Mouse (Mus musculus) cerebellum, postnatal 36 days (tissue): ENCODE results near the gene Samd4.
A peak's percentile ranks its signal among the peaks of the same experiment; 100 is the strongest.

Source experiments
- DNase-seq, 2 experiments: peaks; one replicate each; pipeline ENCODE4 v3.0.0; 2021 to 2022; ENCODE audit warnings: mixed read lengths in 2 of 2

Samd4 gene

DNA sequence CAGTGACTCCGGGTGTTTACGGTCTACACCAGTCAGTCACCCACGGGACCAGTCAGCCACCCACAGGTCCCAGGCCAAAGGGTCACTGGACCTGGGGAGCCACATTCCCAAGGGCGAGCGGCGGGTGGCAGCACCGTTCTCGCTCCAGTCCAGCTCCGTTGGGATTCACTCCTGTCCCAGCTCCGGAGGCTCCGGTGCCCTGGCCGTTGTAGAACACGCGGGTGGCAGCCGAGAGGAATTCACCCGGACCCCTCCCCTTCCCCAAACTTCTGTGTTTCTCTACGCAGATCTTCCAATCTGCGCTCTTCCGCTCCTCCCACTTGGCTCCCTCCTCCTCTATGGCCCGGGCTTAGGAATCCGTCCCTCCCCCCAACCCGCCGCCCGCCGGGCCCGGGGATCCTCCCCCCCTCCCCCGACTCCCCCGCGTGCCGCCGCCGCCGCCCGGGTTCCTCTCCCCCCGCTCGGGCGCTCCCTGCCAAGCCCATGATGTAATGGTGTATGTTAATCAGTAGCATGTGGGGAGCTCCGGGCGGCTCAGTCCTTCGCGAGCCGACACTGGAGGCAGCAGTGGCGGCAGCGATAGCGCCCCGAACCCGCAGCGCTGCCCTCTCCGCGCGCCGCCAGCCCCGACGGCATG is at the start of gene Samd4:
TSS of gene Samd4 (plus strand) at position 424 of the 637 bp plus-strand sequence.
- DNase-seq = peak; percentile 55 to 65

DNA sequence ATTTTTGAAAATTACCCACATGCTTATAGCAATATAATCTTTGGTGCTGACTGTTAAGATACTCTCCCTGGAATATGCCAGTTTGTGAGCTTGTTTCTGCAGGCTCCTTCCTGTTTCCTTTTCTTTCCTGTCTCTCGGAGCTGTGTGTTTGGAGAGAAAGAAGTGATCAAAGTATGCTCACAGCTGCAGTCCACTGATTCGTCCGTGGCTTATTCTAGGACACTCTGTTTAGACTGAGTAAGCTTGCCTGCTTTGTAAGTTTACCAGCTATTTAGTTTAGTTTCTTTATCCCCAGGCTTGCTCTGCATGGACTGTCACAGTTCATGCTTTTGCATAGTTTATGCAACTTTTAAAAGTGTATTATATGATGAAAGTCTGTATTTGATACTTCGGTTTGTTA is 43.3 kb upstream of the Samd4 start:
- no peak for DNase-seq

DNA sequence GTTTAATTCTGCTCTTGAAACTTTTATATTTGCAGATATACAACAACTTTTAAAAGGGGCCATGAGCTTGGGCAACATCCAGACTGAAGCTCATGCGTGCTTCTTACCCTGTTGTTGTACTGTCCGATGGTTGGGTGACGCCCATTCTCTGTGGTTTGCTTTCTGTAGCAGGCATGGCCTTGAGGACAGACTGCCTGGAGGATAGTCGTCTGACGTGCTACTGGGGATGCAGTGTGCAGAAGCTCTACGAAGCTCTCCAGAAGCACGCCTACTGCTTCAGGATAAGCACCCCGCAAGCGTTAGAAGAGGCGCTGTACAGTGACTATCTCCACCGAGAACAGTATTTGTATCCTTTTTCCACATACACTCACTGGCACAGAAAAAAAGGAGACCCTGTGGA is 36.9 kb upstream of the Samd4 start:
- no peak for DNase-seq

DNA sequence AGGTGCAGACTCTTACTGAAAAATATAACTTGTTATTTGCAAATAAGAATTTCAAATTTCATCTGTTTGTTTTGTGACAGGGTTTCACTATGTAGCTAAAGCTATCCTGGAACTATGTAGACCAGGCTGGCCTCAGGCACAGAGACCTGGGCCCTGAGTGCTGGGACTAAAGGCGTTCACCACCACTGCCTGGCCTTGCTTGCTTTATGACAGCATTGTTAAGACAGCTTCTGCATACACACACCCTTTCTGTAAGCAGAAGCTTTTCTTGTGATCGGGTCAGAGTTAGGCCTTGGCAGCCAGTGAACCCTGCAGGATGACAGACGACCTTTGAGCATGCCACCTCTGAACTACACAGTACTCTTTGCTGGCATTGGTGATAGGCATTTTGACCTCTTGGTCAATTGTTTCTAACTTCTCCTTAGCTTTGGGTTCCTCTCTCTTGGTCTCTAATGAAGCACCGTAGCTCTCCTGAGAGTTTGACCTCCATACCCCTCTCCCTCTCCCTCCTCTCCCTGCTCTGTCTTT is 34.5 kb upstream of the Samd4 start:
- DNase-seq = no peak

- no peak for DNase-seq
These were observed 33.9 kb upstream of the Samd4 start for GRCm38 (mm10) chr14:46848736-46849135.

GRCm38 (mm10) chr14:46849769-46850168 is 32.9 kb upstream of the Samd4 start:
- DNase-seq = no peak

GRCm38 (mm10) chr14:46853677-46854076 is 29.0 kb upstream of the Samd4 start:
- DNase-seq = no peak

- DNase-seq = no peak
These were observed 19.7 kb upstream of the Samd4 start for GRCm38 (mm10) chr14:46862922-46863321.

DNA sequence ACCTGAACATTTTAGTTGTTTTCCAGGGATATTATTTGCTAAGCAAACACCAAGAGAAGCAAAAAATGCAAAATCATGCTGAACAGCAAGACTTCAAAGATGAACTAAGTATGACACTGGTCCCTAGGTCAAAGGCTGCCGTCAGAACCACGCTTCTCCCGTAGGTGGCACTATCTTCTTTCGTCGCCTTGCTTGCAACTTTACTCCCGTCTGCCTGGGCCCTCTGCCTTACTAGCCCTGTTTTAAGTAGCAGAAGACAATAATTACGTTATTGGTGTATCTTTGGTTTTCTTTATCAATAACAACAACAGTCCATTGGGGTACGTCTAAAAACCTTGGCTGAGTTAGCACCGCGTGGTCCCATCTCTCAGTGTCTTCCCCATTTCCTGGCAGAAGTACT is 1.7 kb upstream of the Samd4 start:
- DNase-seq = peak; percentile 58 to 64

- DNase-seq = peak; percentile 37 to 41
These were observed 848 bp upstream of the Samd4 start for GRCm38 (mm10) chr14:46881581-46882430.

- peak; percentile 42 to 45 for DNase-seq
These were observed 615 bp downstream of the Samd4 start for GRCm38 (mm10) chr14:46883068-46883870.

DNA sequence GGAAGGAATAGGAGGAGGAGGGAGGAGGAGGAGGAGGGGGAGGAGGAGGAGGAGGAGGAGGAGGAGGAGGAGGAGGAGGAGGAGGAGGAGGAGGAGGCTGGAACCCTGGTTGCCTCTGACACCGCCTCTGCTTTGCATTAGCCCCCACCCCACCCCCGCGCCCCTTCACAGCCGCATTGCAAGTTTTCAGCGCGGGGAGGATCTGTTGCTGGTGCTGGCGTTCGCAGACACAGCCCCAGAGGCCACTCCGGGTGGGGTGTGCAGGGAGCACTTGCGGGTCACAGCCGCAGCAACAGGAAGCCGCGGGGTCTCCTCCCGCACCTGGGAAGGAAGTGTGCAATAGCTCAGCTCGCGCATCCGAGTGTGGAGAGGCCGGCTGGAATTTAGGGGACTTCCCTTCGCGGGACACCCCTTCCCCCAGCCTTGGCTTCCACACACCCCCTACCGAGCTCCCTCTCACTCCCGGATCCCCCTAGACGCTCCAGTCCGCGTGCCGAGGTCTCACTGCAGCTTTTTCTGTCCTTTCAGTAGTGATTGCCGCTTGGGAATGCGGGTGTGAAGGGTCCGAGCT is 1.3 kb downstream of the Samd4 start:
- DNase-seq = peak; percentile 37 to 43

- DNase-seq = peak; percentile 48
These were observed 2.2 kb downstream of the Samd4 start for GRCm38 (mm10) chr14:46884701-46885428.

DNA sequence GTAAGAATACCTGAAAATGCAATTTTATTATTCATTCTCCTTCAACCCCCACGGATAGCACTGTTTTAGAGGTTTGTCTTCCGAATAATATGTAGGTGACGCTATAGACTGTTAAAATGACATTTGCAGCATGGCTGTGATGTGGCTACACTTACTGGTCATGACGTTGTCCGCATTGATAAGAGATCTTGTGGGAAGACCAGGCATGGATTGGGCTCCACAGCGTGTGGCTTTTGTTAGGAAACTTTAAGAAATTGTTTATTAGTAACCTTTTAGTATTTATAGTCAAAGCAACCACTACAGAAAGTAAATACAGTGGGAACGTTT is 2.7 kb downstream of the Samd4 start:
- peak in 1 of 2 experiments; percentile 4 for DNase-seq

DNA sequence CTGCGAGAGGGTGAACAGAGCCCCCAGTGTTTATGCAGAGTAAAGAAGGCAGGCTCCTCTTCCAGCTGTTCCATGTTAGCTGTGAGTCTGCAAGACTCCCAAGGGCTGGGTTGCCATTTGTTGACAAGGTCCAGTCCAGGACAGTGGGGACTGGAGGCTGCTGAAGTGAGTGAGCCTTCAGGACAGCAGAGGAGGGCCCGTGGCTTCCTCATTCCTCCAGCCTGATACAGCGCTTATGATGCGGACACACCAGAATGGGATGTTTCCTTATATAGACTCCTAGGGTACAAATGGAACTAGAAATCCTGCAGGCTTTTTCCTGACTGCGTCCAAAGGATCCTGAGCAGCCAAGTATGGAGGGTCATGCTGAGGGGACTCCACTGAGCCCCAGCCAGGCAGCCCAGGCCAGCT is 3.2 kb downstream of the Samd4 start:
- DNase-seq = no peak

GRCm38 (mm10) chr14:46889096-46889495 is 6.4 kb downstream of the Samd4 start:
- no peak for DNase-seq

GRCm38 (mm10) chr14:46893961-46894360 is 11.3 kb downstream of the Samd4 start:
- DNase-seq = no peak

GRCm38 (mm10) chr14:46897953-46898352 is 15.3 kb downstream of the Samd4 start:
- no peak for DNase-seq

DNA sequence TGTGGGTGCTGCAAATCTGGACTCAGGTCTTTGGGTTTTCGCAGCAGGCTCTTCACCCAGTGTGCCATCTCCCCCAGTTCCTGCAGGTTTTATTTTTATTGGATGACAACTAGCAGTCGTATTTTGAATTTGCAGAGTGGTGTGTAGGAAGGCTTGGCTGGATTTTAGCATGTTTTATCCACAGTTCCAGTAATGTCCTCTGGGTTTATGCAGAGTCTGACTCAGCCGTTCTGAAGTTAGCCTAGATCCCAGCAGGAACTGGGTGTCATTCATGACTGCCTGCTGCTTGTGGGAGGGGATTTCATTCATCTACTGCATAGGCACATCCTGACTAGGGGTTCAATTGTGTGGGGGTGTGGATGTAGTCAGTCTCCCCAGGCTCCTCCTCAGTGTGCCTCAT is 16.0 kb downstream of the Samd4 start:
- no peak for DNase-seq

DNA sequence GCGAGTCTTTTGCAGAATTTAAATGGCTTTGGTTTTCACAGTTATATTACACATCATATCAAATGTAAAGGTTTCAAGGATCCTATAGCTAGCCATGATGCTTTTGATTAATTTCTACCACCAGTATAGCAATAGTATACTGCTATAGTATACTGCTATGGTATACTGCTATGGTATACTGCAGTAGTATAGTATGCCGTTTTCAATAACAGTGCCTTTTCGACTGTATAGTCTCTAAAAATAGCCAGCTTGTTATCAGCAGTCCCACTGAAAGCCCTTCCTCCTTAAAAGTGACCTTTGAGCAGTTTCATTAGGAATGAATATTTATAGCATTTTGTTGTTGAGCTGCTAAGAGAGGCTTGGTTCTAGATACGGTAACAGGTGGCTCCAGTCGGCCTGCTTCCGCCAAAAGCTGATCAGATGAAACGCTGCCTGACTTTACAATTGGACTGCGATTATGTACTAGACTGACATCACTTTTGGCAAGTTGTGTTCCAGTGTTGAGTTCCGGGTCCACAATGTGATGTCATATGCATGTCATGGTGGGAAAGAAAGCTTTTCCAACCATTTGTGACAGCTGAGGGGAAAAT is 19.9 kb downstream of the Samd4 start:
- DNase-seq = no peak

DNA sequence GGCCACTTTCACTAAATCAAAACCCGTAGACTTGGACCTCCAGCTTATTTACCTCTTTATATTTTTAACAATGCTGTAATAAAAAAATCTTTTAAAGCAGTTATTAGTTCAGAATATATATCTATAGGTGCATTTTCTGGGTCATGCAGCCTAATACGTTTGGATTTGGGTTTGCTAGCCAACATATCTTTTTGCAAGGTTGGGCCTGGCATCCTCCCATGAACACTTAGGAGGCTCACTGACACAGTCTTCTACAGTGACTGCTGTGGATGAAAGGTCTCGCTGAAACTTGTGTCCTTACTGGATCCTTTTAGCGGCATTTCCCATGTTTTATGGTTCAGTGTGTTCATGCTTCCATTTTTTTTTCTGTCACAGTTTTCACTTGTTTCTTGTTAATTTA is 21.6 kb downstream of the Samd4 start:
- no peak for DNase-seq

GRCm38 (mm10) chr14:46908858-46909257 is 26.2 kb downstream of the Samd4 start:
- DNase-seq = no peak
